Comparison of ENCODE assay signal across 9 mouse cellular contexts in genomic region chr8:109595854-109596253, GRCm38 (mm10). TPM values are rescaled to one million over a fixed set of nuclear protein-coding genes. Genes with fewer than 3 reads are reported as not detected.
DNase-seq lines count a peak whose midpoint lies in the region; ATAC-seq lines count a peak whose summit lies in the region.
"Had no signal": no experiment of that assay in that cellular context is flagged by ENCODE, and none has a peak within 500 bp of the region (broad histone marks: within the 10 kb centered on the region; RNA-seq: fewer than 3 reads in every experiment).

No protein-coding gene starts in this region.

- H3K9me3 ChIP-seq in embryonic facial prominence, embryonic 10.5 days: no peaks in the 10 kb centered on the region
- H3K9me3 ChIP-seq in kidney, embryonic 16.5 days (ENCODE audit: low read length): no peaks in the 10 kb centered on the region

- peaks cover 81% of the 10 kb centered on the region for H3K36me3 ChIP-seq in embryonic facial prominence, embryonic 10.5 days (replicated peaks)
- peaks cover 29% of the 10 kb centered on the region for H3K36me3 ChIP-seq in kidney, embryonic 16.5 days (ENCODE audit: insufficient read depth, low read length)
- H3K36me3 ChIP-seq in splenic B cell, adult 2 months (ENCODE audit: control insufficient read depth, insufficient read depth, low read length, poor library complexity, severe bottlenecking): peaks cover 6% of the 10 kb centered on the region; the same call in 1 of the 2 replicates

- H3K27me3 ChIP-seq in embryonic facial prominence, embryonic 10.5 days (replicated peaks; ENCODE audit: low read depth, poor library complexity, severe bottlenecking): no peaks in the 10 kb centered on the region
- H3K27me3 ChIP-seq in kidney, embryonic 16.5 days (ENCODE audit: insufficient read depth, low read length): no peaks in the 10 kb centered on the region
- no peaks in the 10 kb centered on the region for H3K27me3 ChIP-seq in splenic B cell, adult 2 months (ENCODE audit: control insufficient read depth, insufficient read depth, low read length, poor library complexity, severe bottlenecking)

- ATAC-seq in kidney, embryonic 16.5 days (ENCODE audit: low FRiP score, low TSS enrichment): 0 out of 2 replicates have a peak, but pooled peaks have one; percentile 59

- peak; percentile 13 for DNase-seq in heart, adult 8-10 months (ENCODE audit: low spot score)
- DNase-seq in heart, adult 11 months: no peak
- peak; percentile 54 for DNase-seq in CD4-positive helper T cell, adult 2 months (ENCODE audit: low read depth, low spot score)
- peak; percentile 71 for DNase-seq in adrenal gland, postnatal 10 days
- DNase-seq in embryonic facial prominence, embryonic 10.5 days (ENCODE audit: low spot score): peak; percentile 75
- DNase-seq in lung, postnatal 25 days (ENCODE audit: low spot score): peak; percentile 60
- DNase-seq in splenic B cell, adult 2 months (ENCODE audit: low read depth, low spot score): peak; percentile 74

- H3K4me1 ChIP-seq in embryonic facial prominence, embryonic 10.5 days: no peaks in the 10 kb centered on the region
- H3K4me1 ChIP-seq in kidney, embryonic 16.5 days (ENCODE audit: insufficient read depth, low read length): no peaks in the 10 kb centered on the region

- 50% methylated on average over 8 of the region's 8 CpGs for WGBS in embryonic facial prominence, embryonic 10.5 days
- WGBS in kidney, embryonic 16.5 days: 53% methylated on average over 8 of the region's 8 CpGs

- H3K4me2 ChIP-seq in kidney, embryonic 16.5 days (replicated peaks; ENCODE audit: low read depth, low read length): no peak overlapping the region

- no peak overlapping the region for H3K4me3 ChIP-seq in embryonic facial prominence, embryonic 10.5 days
- H3K4me3 ChIP-seq in kidney, embryonic 16.5 days (ENCODE audit: low read length): no peak overlapping the region

- H3K9ac ChIP-seq in kidney, embryonic 16.5 days (replicated peaks; ENCODE audit: low read length): no peak overlapping the region

- H3K27ac ChIP-seq in embryonic facial prominence, embryonic 10.5 days (replicated peaks): no peak overlapping the region
- no peak overlapping the region for H3K27ac ChIP-seq in kidney, embryonic 16.5 days (ENCODE audit: low read length)

RNA-seq across cellular contexts. Expression of gene Dhodh, which starts 12.6 kb away (rescaled TPM):
- 10 to 100 TPM; 15.1 to 22.1 (median 18.0) TPM for total RNA-seq in heart, adult 8-10 months (2022)
- 10 to 100 TPM; 24.8 to 28.2 TPM for total RNA-seq in adrenal gland, postnatal 10 days (2021)
- polyA plus RNA-seq in embryonic facial prominence, embryonic 10.5 days (2016; fragmentation: Nextera tagmentation; extraction: Ambion mirVana): 54.5 and 56.7 TPM in 2 replicates
- polyA plus RNA-seq in kidney, embryonic 16.5 days (2015; fragmentation: Nextera tagmentation; extraction: Ambion mirVana): 52.8 and 54.6 TPM in 2 replicates

RNA-seq across cellular contexts. Expression of gene Hp, which starts 16.9 kb away (rescaled TPM):
- 10 to 100 TPM in 1 of 4 experiments, 1 to 10 TPM in 3; 2.3 to 12.6 (median 5.1) TPM for total RNA-seq in heart, adult 8-10 months (2022)
- total RNA-seq in adrenal gland, postnatal 10 days (2021): 100 to 1,000 TPM; 313 to 788 TPM
- polyA plus RNA-seq in embryonic facial prominence, embryonic 10.5 days (2016; fragmentation: Nextera tagmentation; extraction: Ambion mirVana): 0.94 and 1.1 TPM in 2 replicates
- polyA plus RNA-seq in kidney, embryonic 16.5 days (2015; fragmentation: Nextera tagmentation; extraction: Ambion mirVana): 4.9 and 8.2 TPM in 2 replicates
- total RNA-seq: layer of hippocampus, adult 18-20 months had no signal

RNA-seq across cellular contexts. Expression of gene Pkd1l3, which starts 18.5 kb away (rescaled TPM):
- under 1 TPM in 2 of 4 experiments, not detected in 2; 0.16 to 0.35 TPM for total RNA-seq in heart, adult 8-10 months (2022)
- under 1 TPM; 0.15 to 0.21 TPM for total RNA-seq in adrenal gland, postnatal 10 days (2021)
- 0.10 and 0.12 TPM in 2 replicates for polyA plus RNA-seq in embryonic facial prominence, embryonic 10.5 days (2016; fragmentation: Nextera tagmentation; extraction: Ambion mirVana)
- 0.05 and 0.10 TPM in 2 replicates for polyA plus RNA-seq in kidney, embryonic 16.5 days (2015; fragmentation: Nextera tagmentation; extraction: Ambion mirVana)

RNA-seq across cellular contexts. Expression of gene Txnl4b, which starts 30.2 kb away (rescaled TPM):
- total RNA-seq in heart, adult 8-10 months (2022): 1 to 10 TPM; 5.3 to 7.1 (median 5.5) TPM
- 10 to 100 TPM; 10.5 to 11.8 TPM for total RNA-seq in adrenal gland, postnatal 10 days (2021)
- polyA plus RNA-seq in embryonic facial prominence, embryonic 10.5 days (2016; fragmentation: Nextera tagmentation; extraction: Ambion mirVana): 28.3 and 29.2 TPM in 2 replicates
- polyA plus RNA-seq in kidney, embryonic 16.5 days (2015; fragmentation: Nextera tagmentation; extraction: Ambion mirVana): 28.9 and 29.4 TPM in 2 replicates

RNA-seq across cellular contexts. Expression of gene Dhx38, which starts 30.2 kb away (rescaled TPM):
- 10 to 100 TPM; 11.5 to 12.3 (median 11.8) TPM for total RNA-seq in heart, adult 8-10 months (2022)
- 10 to 100 TPM; 21.7 to 23.7 TPM for total RNA-seq in adrenal gland, postnatal 10 days (2021)
- 40.2 and 41.7 TPM in 2 replicates for polyA plus RNA-seq in embryonic facial prominence, embryonic 10.5 days (2016; fragmentation: Nextera tagmentation; extraction: Ambion mirVana)
- 27.4 and 31.3 TPM in 2 replicates for polyA plus RNA-seq in kidney, embryonic 16.5 days (2015; fragmentation: Nextera tagmentation; extraction: Ambion mirVana)

Comparison
In these comparisons a context has a peak if more than half of its experiments do, and no peak if none do; other contexts are left out.
1. RNA of gene Hp, which starts 16.9 kb away (total RNA-seq): 313 to 788 TPM in adrenal gland, postnatal 10 days; 2.3 to 12.6 TPM in heart, adult 8-10 months; every median in the first group is over 10 times any median in the second.